Mouse (Mus musculus): ENCODE measurements at regions not wholly inside any gene's neighbourhood (a gene's known extent, or its start where the extent isn't known, plus 50 kb on each side); places are given as distances from the start of the nearest gene placed in this dataset.

GRCm38 (mm10) chr5:74882563-74882962 lies 162.0 kb downstream of the Chic2 start:
- DNase-seq (ENCODE audit: low read depth) = no peak

- DNase-seq (ENCODE audit: low read depth) = peak; percentile 81
Observed at GRCm38 (mm10) chr5:74880669-74881226, 163.8 kb downstream of the Chic2 start.

- no peak for DNase-seq (ENCODE audit: low read depth)
Observed at GRCm38 (mm10) chr5:74880048-74880437, 164.5 kb downstream of the Chic2 start.

- no peak for DNase-seq (ENCODE audit: low read depth)
Observed at GRCm38 (mm10) chr5:74879098-74880047, 165.2 kb downstream of the Chic2 start.

GRCm38 (mm10) chr5:74877595-74877994 lies 167.0 kb downstream of the Chic2 start:
- DNase-seq (ENCODE audit: low read depth) = no peak

GRCm38 (mm10) chr5:74877185-74877584 lies 167.4 kb downstream of the Chic2 start:
- DNase-seq (ENCODE audit: low read depth) = no peak

GRCm38 (mm10) chr5:74874691-74875090 lies 169.9 kb downstream of the Chic2 start:
- DNase-seq (ENCODE audit: low read depth) = peak; percentile 33

- DNase-seq (ENCODE audit: low read depth) = no peak
Observed at GRCm38 (mm10) chr5:74870615-74871014, 167.9 kb upstream of the Lnx1 start.

GRCm38 (mm10) chr5:74867113-74867785 lies 164.5 kb upstream of the Lnx1 start:
- no peak for DNase-seq (ENCODE audit: low read depth)

GRCm38 (mm10) chr5:74866697-74867096 lies 164.0 kb upstream of the Lnx1 start:
- DNase-seq (ENCODE audit: low read depth) = no peak

- no peak for DNase-seq (ENCODE audit: low read depth)
Observed at GRCm38 (mm10) chr5:74865446-74865845, 162.7 kb upstream of the Lnx1 start.

- DNase-seq (ENCODE audit: low read depth) = peak; percentile 77
Observed at GRCm38 (mm10) chr5:74864540-74865157, 161.9 kb upstream of the Lnx1 start.

GRCm38 (mm10) chr5:74861297-74861696 lies 158.6 kb upstream of the Lnx1 start:
- no peak for DNase-seq (ENCODE audit: low read depth)

GRCm38 (mm10) chr5:74857861-74858260 lies 155.1 kb upstream of the Lnx1 start:
- no peak for DNase-seq (ENCODE audit: low read depth)

- no peak for DNase-seq (ENCODE audit: low read depth)
Observed at GRCm38 (mm10) chr5:74857161-74857560, 154.4 kb upstream of the Lnx1 start.

GRCm38 (mm10) chr5:74847824-74848223 lies 145.1 kb upstream of the Lnx1 start:
- DNase-seq (ENCODE audit: low read depth) = peak; percentile 49

GRCm38 (mm10) chr5:74846674-74847073 lies 144.0 kb upstream of the Lnx1 start:
- no peak for DNase-seq (ENCODE audit: low read depth)

GRCm38 (mm10) chr5:74834401-74834800 lies 131.7 kb upstream of the Lnx1 start:
- DNase-seq (ENCODE audit: low read depth) = no peak

- DNase-seq (ENCODE audit: low read depth) = no peak
Observed at GRCm38 (mm10) chr5:74833887-74834286, 131.2 kb upstream of the Lnx1 start.

GRCm38 (mm10) chr5:74832011-74832410 lies 129.3 kb upstream of the Lnx1 start:
- DNase-seq (ENCODE audit: low read depth) = no peak

GRCm38 (mm10) chr5:74830646-74831045 lies 127.9 kb upstream of the Lnx1 start:
- DNase-seq (ENCODE audit: low read depth) = peak; percentile 92

- DNase-seq (ENCODE audit: low read depth) = no peak
Observed at GRCm38 (mm10) chr5:74829003-74829402, 126.3 kb upstream of the Lnx1 start.
